Mouse (Mus musculus) skeletal muscle tissue, adult 2 months (tissue): ENCODE results near the gene Osbpl9.
A peak's percentile ranks its signal among the peaks of the same experiment; 100 is the strongest.

Experiments
- DNase-seq: peaks from one replicate; pipeline ENCODE4 v3.0.0-alpha.2; 2012; ENCODE audit warnings: low read depth, low spot score

Gene Osbpl9

GRCm38 (mm10) chr4:109105254-109105653 is 96.8 kb downstream of the Osbpl9 start:
- DNase-seq: no peak

- peak; percentile 39 for DNase-seq
Measured at GRCm38 (mm10) chr4:109103145-109103883, 98.8 kb downstream of the Osbpl9 start.

GRCm38 (mm10) chr4:109102574-109102973 is 99.5 kb downstream of the Osbpl9 start:
- DNase-seq: no peak

GRCm38 (mm10) chr4:109098861-109099260 is 103.2 kb downstream of the Osbpl9 start:
- no peak for DNase-seq

GRCm38 (mm10) chr4:109094269-109094668 is 107.8 kb downstream of the Osbpl9 start:
- DNase-seq: no peak

GRCm38 (mm10) chr4:109092344-109092743 is 109.7 kb downstream of the Osbpl9 start:
- DNase-seq: no peak

GRCm38 (mm10) chr4:109091241-109091777 is 110.8 kb downstream of the Osbpl9 start:
- no peak for DNase-seq

GRCm38 (mm10) chr4:109089999-109090398 is 112.1 kb downstream of the Osbpl9 start:
- DNase-seq: no peak

- DNase-seq: no peak
Measured at GRCm38 (mm10) chr4:109089171-109089570, 112.9 kb downstream of the Osbpl9 start.

- no peak for DNase-seq
Measured at GRCm38 (mm10) chr4:109080118-109080517, 122.0 kb downstream of the Osbpl9 start.

- no peak for DNase-seq
Measured at GRCm38 (mm10) chr4:109079676-109080075, 122.4 kb downstream of the Osbpl9 start.

GRCm38 (mm10) chr4:109078941-109079340 is 123.1 kb downstream of the Osbpl9 start:
- DNase-seq: no peak

- DNase-seq: no peak
Measured at GRCm38 (mm10) chr4:109073296-109073695, 128.8 kb downstream of the Osbpl9 start.

GRCm38 (mm10) chr4:109072891-109073290 is 129.2 kb downstream of the Osbpl9 start:
- no peak for DNase-seq

GRCm38 (mm10) chr4:109065714-109066113 is 136.4 kb downstream of the Osbpl9 start:
- DNase-seq: no peak

GRCm38 (mm10) chr4:109064941-109065340 is 137.1 kb downstream of the Osbpl9 start:
- no peak for DNase-seq

GRCm38 (mm10) chr4:109059255-109059821 is 142.7 kb downstream of the Osbpl9 start:
- no peak for DNase-seq

- DNase-seq: no peak
Measured at GRCm38 (mm10) chr4:109057640-109058039, 144.4 kb downstream of the Osbpl9 start.

GRCm38 (mm10) chr4:109056351-109056750 is 145.7 kb downstream of the Osbpl9 start:
- no peak for DNase-seq

GRCm38 (mm10) chr4:109054003-109054402 is 148.1 kb downstream of the Osbpl9 start:
- no peak for DNase-seq

GRCm38 (mm10) chr4:109052282-109052681 is 149.8 kb downstream of the Osbpl9 start:
- no peak for DNase-seq

- DNase-seq: no peak
Measured at GRCm38 (mm10) chr4:109048258-109048657, 153.8 kb downstream of the Osbpl9 start.

GRCm38 (mm10) chr4:109043756-109044155 is 158.3 kb downstream of the Osbpl9 start:
- no peak for DNase-seq
